Mouse (Mus musculus) adipocyte (in vitro differentiated cells): ENCODE data around the gene Vti1b.

Experiments used
- DNase-seq: peaks from one replicate; pipeline ENCODE4 v3.0.0-alpha.2; 2016; ENCODE audit warnings: low spot score

The Vti1b gene

DNA sequence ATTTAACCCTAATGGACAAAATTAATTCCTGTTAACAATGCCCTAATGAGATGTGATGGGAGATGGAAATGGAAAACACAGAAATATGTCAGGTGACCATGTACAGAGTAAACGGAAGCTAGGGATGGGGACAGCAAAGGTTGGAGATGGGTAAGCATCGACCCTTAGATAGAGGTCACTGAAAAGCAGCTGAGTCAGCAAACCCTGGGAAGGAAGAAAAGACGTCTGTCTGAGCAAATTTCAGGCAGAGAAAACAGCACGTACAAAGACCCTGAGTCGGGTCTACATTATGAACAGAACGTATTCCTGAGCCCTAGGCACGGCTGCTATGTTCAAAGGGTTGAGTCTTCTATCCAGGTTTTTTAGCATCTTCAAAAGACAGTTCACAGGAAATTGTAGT lies 35.5 kb downstream of the Vti1b start:
- no peak for DNase-seq

- no peak for DNase-seq
Measured at GRCm38 (mm10) chr12:79135105-79135504, 37.4 kb downstream of the Vti1b start.

DNA sequence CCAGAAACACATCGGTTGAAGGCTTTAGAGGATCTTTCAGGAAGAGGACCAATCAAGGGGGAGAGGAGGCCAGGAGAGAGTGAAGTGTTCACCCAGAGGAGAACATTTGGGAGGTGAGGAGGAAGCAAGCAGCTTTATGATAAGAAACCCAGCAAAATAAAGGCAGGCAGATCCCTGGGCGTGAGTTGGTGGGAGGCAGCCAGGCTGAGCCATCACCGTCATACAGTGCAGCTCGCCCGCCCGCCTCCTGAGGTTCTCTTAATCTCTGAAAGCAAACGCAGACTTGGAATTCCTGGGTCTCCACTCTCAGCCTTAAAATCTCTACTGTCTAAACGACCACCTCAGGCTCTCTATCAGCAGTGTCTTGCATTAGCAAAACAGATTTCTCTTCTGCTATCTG lies 37.8 kb downstream of the Vti1b start:
- no peak for DNase-seq

- DNase-seq, result peak; percentile 4
Measured at GRCm38 (mm10) chr12:79131706-79132460, 40.6 kb downstream of the Vti1b start.

DNA sequence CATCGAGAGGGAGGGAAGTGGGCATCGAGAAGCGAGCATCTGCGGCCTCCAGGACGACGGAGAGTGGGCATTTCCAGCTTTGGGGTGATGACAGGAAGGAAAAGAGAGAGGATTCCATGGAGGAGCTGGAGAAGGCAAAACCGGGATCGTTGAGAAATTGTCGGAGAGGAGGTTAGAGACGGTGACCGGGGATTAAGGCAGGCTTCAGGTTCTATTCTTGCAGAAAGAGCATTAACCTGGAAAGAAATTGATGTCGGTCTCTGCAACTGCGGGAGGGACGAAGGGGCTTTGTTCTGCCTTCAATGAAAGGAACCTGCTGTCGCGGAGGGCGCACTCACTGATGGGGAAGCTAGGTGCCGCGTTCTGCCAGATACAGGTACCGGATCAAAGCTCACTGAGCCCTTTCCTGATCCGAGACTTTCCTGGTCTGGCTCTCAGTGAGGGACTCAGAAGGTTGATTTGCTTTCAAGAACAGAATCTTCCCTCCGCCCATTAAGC lies 41.2 kb downstream of the Vti1b start:
- DNase-seq, result no peak

DNA sequence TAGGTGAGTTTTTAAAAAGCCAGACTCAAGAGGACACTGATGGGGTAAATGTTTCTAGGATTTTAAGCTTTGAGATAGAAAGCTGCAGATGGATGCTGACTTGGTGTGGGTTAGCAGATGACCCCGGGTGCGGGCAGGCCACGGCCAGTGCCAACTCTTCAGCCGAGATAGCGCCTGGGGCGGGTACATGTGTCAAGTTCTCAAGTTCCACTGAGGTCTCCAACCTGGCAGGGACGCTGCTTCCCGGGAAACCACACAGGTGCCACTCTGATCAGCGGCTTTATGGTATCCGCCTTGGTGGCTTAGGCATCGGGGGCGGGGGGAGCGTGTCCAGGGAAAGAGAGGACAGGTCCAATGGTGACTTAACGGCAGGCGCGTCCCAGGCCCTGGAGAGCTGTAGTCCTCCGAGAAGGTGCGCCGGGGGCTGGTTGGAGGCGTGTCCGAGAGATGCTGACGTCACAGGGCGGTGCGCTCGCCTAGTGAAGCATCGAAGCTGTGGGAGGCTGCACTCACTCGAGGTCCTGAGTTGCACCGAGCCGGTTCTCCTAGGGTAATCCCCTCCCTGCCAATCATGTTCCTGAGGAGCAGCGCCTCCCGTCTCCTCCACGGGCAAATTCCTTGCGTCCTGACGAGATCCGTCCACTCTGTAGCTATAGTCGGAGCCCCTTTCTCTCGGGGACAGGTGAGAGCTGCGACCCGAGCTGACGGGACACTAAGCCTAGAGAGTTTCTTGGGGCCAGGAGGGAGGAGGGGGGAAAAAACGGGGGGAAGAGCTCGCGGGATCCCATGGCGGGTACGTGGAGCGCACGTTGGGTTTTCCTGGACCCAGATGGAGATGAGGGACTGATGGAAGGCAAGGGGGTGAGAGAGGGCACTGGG lies 41.9 kb downstream of the Vti1b start, which contains the start of gene Arg2:
TSS of gene Arg2 (plus strand) at position 479 of the 879 bp plus-strand sequence.
- no peak for DNase-seq

GRCm38 (mm10) chr12:79122820-79123219 lies 49.6 kb downstream of the Vti1b start:
- peak; percentile 26 for DNase-seq

- DNase-seq, result peak; percentile 18
Measured at GRCm38 (mm10) chr12:79118991-79119390, 53.5 kb downstream of the Vti1b start.
